Mouse (Mus musculus) heart, embryonic 15.5 days (tissue): ENCODE measurements around the gene Ybx2. TPM values are rescaled to one million over a fixed set of nuclear protein-coding genes. Genes with fewer than 3 reads are reported as not detected.

Experiments
- ATAC-seq: fragments of 200-750 bp; cut with Nextera tagmentation; replicated peaks from 2 replicates; pipeline ENCODE4 v1.8.0; 2017; ENCODE audit warnings: low read depth, moderate TSS enrichment; ENCODE audit not compliant: insufficient number of reproducible peaks, insufficient read depth, low FRiP score
- H3K27ac ChIP-seq: fragments of 300-500 bp; sonication (generic); 2 replicates; pipeline ENCODE4 v1.5.1; 2015; ENCODE audit warnings: mild to moderate bottlenecking, inconsistent platforms
- H3K27me3 ChIP-seq: fragments of 300-500 bp; sonication (generic); 2 replicates; pipeline ENCODE4 v1.6.1; 2015; ENCODE audit warnings: inconsistent platforms
- H3K36me3 ChIP-seq: fragments of 300-500 bp; sonication (generic); 2 replicates; pipeline ENCODE4 v1.6.1; 2015; ENCODE audit warnings: mild to moderate bottlenecking, inconsistent platforms
- H3K4me1 ChIP-seq: fragments of 300-500 bp; sonication (generic); replicated peaks from 2 replicates; pipeline ENCODE4 v1.6.1; 2015; ENCODE audit warnings: inconsistent platforms
- H3K4me2 ChIP-seq: fragments of 300-500 bp; sonication (generic); 2 replicates; pipeline ENCODE4 v1.6.1; 2015; ENCODE audit warnings: inconsistent platforms, mild to moderate bottlenecking, moderate library complexity
- H3K4me3 ChIP-seq: fragments of 300-500 bp; sonication (generic); 2 replicates; pipeline ENCODE4 v1.5.1; 2015; ENCODE audit warnings: mild to moderate bottlenecking, inconsistent platforms
- H3K9ac ChIP-seq: fragments of 300-500 bp; sonication (generic); 2 replicates; pipeline ENCODE4 v1.6.1; 2015; ENCODE audit warnings: mild to moderate bottlenecking, inconsistent platforms
- H3K9me3 ChIP-seq: fragments of 300-500 bp; sonication (generic); replicated peaks from 2 replicates; pipeline ENCODE4 v1.6.1; 2016; ENCODE audit warnings: inconsistent platforms
- WGBS: fragments of 180-500 bp; shearing (Covaris S2); methylation state at CpG from one replicate; pipeline ENCODE4 v1.1.7; 2015; ENCODE audit warnings: mixed read lengths; 5-methylcytosine and 5-hydroxymethylcytosine counted together
- polyA plus RNA-seq: library from polyadenylated mRNA; unstranded; fragments of >200 nt; fragmentation: Nextera tagmentation; extraction: Ambion mirVana; gene quantifications from 2 replicates; pipeline ENCODE4 v1.2.1, GENCODE M21; 2015

Gene Ybx2
- polyA plus RNA-seq, 1 experiment from 2014 or later: 5.5 TPM

GRCm38 (mm10) chr11:69936714-69937347 lies 1.2 kb downstream of the Ybx2 start:
- Histone ChIP-seq H3K4me3 (peak overlapping the region; percentile 61), H3K4me1 (peaks cover 41% of the 10 kb centered on the region), H3K27me3 (peaks cover 26% of the 10 kb centered on the region), H3K9me3 (no peaks in the 10 kb centered on the region), H3K36me3 (no peaks in the 10 kb centered on the region), H3K9ac (no peak overlapping the region), H3K4me2 (peak overlapping the region; percentile 100), H3K27ac (peak overlapping the region; percentile 61)
- ATAC-seq: no peak
- WGBS: 41% methylated on average over 9 of the region's 9 CpGs

GRCm38 (mm10) chr11:69937385-69937784 lies 1.8 kb downstream of the Ybx2 start:
- H3K9me3 ChIP-seq: no peaks in the 10 kb centered on the region
- H3K27me3 ChIP-seq: peaks cover 26% of the 10 kb centered on the region
- no peak for ATAC-seq
- no peaks in the 10 kb centered on the region for H3K36me3 ChIP-seq
- peak overlapping the region; percentile 61 for H3K27ac ChIP-seq
- H3K4me3 ChIP-seq: 0 out of 2 replicates have a peak overlapping the region, but pooled peaks have one; percentile 61
- H3K4me2 ChIP-seq: peak overlapping the region; percentile 100
- no peak overlapping the region for H3K9ac ChIP-seq
- peaks cover 41% of the 10 kb centered on the region for H3K4me1 ChIP-seq
- WGBS: 40% methylated on average over 4 of the region's 4 CpGs

GRCm38 (mm10) chr11:69937834-69938233 lies 2.2 kb downstream of the Ybx2 start:
- Histone ChIP-seq H3K36me3 (no peaks in the 10 kb centered on the region; the same call in 1 of the 2 replicates), H3K9me3 (no peaks in the 10 kb centered on the region), H3K27ac (peak overlapping the region; percentile 61), H3K27me3 (peaks cover 26% of the 10 kb centered on the region), H3K4me3 (no peak overlapping the region), H3K9ac (no peak overlapping the region), H3K4me2 (no peak overlapping the region), H3K4me1 (peaks cover 41% of the 10 kb centered on the region)
- WGBS: 53% methylated on average over 5 of the region's 5 CpGs
- ATAC-seq: no peak

- Histone ChIP-seq H3K4me2 (no peak overlapping the region), H3K4me1 (peaks cover 41% of the 10 kb centered on the region), H3K9ac (no peak overlapping the region), H3K9me3 (no peaks in the 10 kb centered on the region), H3K36me3 (no peaks in the 10 kb centered on the region; the same call in 1 of the 2 replicates), H3K27me3 (peaks cover 26% of the 10 kb centered on the region), H3K27ac (no peak overlapping the region), H3K4me3 (no peak overlapping the region)
- WGBS: 36% methylated on average over 9 of the region's 9 CpGs
- no peak for ATAC-seq
Observed at GRCm38 (mm10) chr11:69938401-69938979, 2.9 kb downstream of the Ybx2 start.

- Histone ChIP-seq H3K27me3 (peaks cover 26% of the 10 kb centered on the region), H3K9ac (no peak overlapping the region)
- WGBS: 57% methylated on average over 5 of the region's 5 CpGs
Observed at GRCm38 (mm10) chr11:69939181-69939580, 3.6 kb downstream of the Ybx2 start.

GRCm38 (mm10) chr11:69939731-69940130 lies 4.1 kb downstream of the Ybx2 start:
- 87% methylated on average over 17 of the region's 17 CpGs for WGBS
- Histone ChIP-seq H3K27me3 (peaks cover 26% of the 10 kb centered on the region), H3K4me2 (no peak overlapping the region), H3K36me3 (peaks cover 11% of the 10 kb centered on the region), H3K27ac (no peak overlapping the region), H3K4me3 (no peak overlapping the region), H3K9me3 (no peaks in the 10 kb centered on the region), H3K9ac (no peak overlapping the region), H3K4me1 (peaks cover 36% of the 10 kb centered on the region)
- no peak for ATAC-seq

More at GRCm38 (mm10) chr11:69939181-69939580, 3.6 kb downstream of the Ybx2 start:
- no peak overlapping the region for H3K27ac ChIP-seq
- no peaks in the 10 kb centered on the region for H3K9me3 ChIP-seq
- H3K36me3 ChIP-seq: peaks cover 5% of the 10 kb centered on the region; the same call in 1 of the 2 replicates
- H3K4me2 ChIP-seq: no peak overlapping the region
- no peak for ATAC-seq
- peaks cover 41% of the 10 kb centered on the region for H3K4me1 ChIP-seq
- H3K4me3 ChIP-seq: no peak overlapping the region

GRCm38 (mm10) chr11:69940962-69941361 lies 5.4 kb downstream of the Ybx2 start:
- no peak for ATAC-seq
- Histone ChIP-seq H3K36me3 (peaks cover 22% of the 10 kb centered on the region), H3K27me3 (peaks cover 20% of the 10 kb centered on the region), H3K4me3 (no peak overlapping the region), H3K4me2 (no peak overlapping the region), H3K9ac (no peak overlapping the region), H3K9me3 (no peaks in the 10 kb centered on the region), H3K4me1 (peaks cover 31% of the 10 kb centered on the region), H3K27ac (no peak overlapping the region)
- whole genome bisulfite sequencing: 69% methylated on average over 4 of the region's 4 CpGs

GRCm38 (mm10) chr11:69945216-69945615 lies 9.6 kb downstream of the Ybx2 start:
- Histone ChIP-seq H3K4me3 (no peak overlapping the region), H3K27me3 (no peaks in the 10 kb centered on the region), H3K27ac (no peak overlapping the region), H3K9ac (no peak overlapping the region), H3K4me2 (no peak overlapping the region), H3K9me3 (no peaks in the 10 kb centered on the region), H3K4me1 (peaks cover 28% of the 10 kb centered on the region), H3K36me3 (peaks cover 23% of the 10 kb centered on the region)
- no peak for ATAC-seq
- 72% methylated on average over 13 of the region's 13 CpGs for WGBS

- Histone ChIP-seq H3K4me2 (peak overlapping the region; percentile 84), H3K9ac (0 out of 2 replicates have a peak overlapping the region, but pooled peaks have one; percentile 5), H3K9me3 (no peaks in the 10 kb centered on the region), H3K27me3 (no peaks in the 10 kb centered on the region), H3K36me3 (peaks cover 23% of the 10 kb centered on the region), H3K27ac (peak overlapping the region; percentile 95), H3K4me1 (peaks cover 28% of the 10 kb centered on the region), H3K4me3 (peak overlapping the region; percentile 59)
- no peak for ATAC-seq
- WGBS: 85% methylated on average over 18 of the region's 18 CpGs
Observed at GRCm38 (mm10) chr11:69945997-69946891, 10.6 kb downstream of the Ybx2 start.

GRCm38 (mm10) chr11:69947337-69948065 lies 11.9 kb downstream of the Ybx2 start:
- Histone ChIP-seq H3K27ac (peak overlapping the region; percentile 95), H3K4me1 (peaks cover 28% of the 10 kb centered on the region), H3K4me3 (peak overlapping the region; percentile 59), H3K9me3 (no peaks in the 10 kb centered on the region), H3K27me3 (no peaks in the 10 kb centered on the region), H3K9ac (peak overlapping the region; percentile 59), H3K36me3 (peaks cover 23% of the 10 kb centered on the region), H3K4me2 (peak overlapping the region; percentile 84)
- WGBS: 5% methylated on average over 29 of the region's 29 CpGs
- ATAC-seq: peak; percentile 81
